Mouse (Mus musculus) hindbrain, embryonic 11.5 days (tissue): ENCODE measurements around the gene Lrtm2. TPM values are rescaled to one million over a fixed set of nuclear protein-coding genes. Genes with fewer than 3 reads are reported as not detected.

Experiments
- ATAC-seq: fragments of 200-750 bp; cut with Nextera tagmentation; 2 replicates; pipeline ENCODE4 v1.8.0; 2017; ENCODE audit warnings: mild to moderate bottlenecking, moderate TSS enrichment, moderate library complexity; ENCODE audit not compliant: low FRiP score
- DNase-seq: peaks from one replicate; pipeline ENCODE4 v3.0.0-alpha.2; 2015; ENCODE audit warnings: low spot score
- H3K27ac ChIP-seq: fragments of 300-500 bp; sonication (generic); 2 replicates; pipeline ENCODE4 v1.5.1; 2014; ENCODE audit warnings: mild to moderate bottlenecking, low read depth, low read length
- H3K27me3 ChIP-seq: fragments of 300-500 bp; sonication (generic); 2 replicates; pipeline ENCODE4 v1.6.1; 2014; ENCODE audit warnings: mild to moderate bottlenecking, low read length, moderate library complexity, mixed read lengths; ENCODE audit not compliant: control insufficient read depth, insufficient read depth
- H3K36me3 ChIP-seq: fragments of 300-500 bp; sonication (generic); 2 replicates; pipeline ENCODE4 v1.6.1; 2014; ENCODE audit warnings: mild to moderate bottlenecking, low read length, moderate library complexity, mixed read lengths; ENCODE audit not compliant: control insufficient read depth, insufficient read depth
- H3K4me1 ChIP-seq: fragments of 300-500 bp; sonication (generic); replicated peaks from 2 replicates; pipeline ENCODE4 v1.6.1; 2014; ENCODE audit warnings: low read length, mixed read lengths; ENCODE audit not compliant: control insufficient read depth, insufficient read depth
- H3K4me2 ChIP-seq: fragments of 300-500 bp; sonication (generic); replicated peaks from 2 replicates; pipeline ENCODE4 v1.6.1; 2014; ENCODE audit warnings: mild to moderate bottlenecking, low read depth, low read length
- H3K4me3 ChIP-seq: fragments of 300-500 bp; sonication (generic); 2 replicates; pipeline ENCODE4 v1.5.1; 2014; ENCODE audit warnings: low read depth, low read length
- H3K9ac ChIP-seq: fragments of 300-500 bp; sonication (generic); 2 replicates; pipeline ENCODE4 v1.6.1; 2014; ENCODE audit warnings: low read depth, low read length
- H3K9me3 ChIP-seq: fragments of 300-500 bp; sonication (generic); 2 replicates; pipeline ENCODE4 v1.6.1; 2016; ENCODE audit warnings: low read length; ENCODE audit not compliant: control insufficient read depth
- WGBS: fragments of 180-500 bp; shearing (Covaris S2); extraction: QIAGEN DNeasy Blood & Tissue Kit; methylation state at CpG from one replicate; pipeline ENCODE4 v1.1.7; 2014; 5-methylcytosine and 5-hydroxymethylcytosine counted together
- polyA plus RNA-seq: library from polyadenylated mRNA; unstranded; fragments of >200 nt; fragmentation: Nextera tagmentation; extraction: Ambion mirVana; gene quantifications from 2 replicates; pipeline ENCODE4 v1.2.1, GENCODE M21; 2014

The Lrtm2 gene
- polyA plus RNA-seq, 1 experiment from 2014 or later, result 0.14 TPM

DNA sequence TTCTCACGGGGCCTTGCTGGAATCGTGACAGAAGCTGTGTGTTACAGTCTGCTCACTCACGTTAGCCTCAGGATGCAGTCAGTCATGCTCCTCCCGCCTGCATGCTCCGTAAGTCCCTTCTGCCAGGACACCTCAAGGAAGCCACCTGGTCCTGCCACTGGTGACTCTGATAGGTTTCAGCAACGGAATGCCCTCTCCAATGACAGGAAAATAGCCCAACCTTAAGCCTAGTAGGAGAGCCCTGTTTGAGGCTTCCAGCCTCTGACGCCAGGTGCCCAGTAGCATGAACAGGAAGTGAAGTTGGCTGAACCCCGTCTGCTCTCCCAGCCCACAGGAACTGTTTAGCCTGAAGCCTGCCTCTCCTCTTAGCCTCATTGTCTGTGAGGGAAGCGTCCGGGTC, 15.7 kb upstream of the Lrtm2 start:
- H3K27ac ChIP-seq, result no peak overlapping the region

DNA sequence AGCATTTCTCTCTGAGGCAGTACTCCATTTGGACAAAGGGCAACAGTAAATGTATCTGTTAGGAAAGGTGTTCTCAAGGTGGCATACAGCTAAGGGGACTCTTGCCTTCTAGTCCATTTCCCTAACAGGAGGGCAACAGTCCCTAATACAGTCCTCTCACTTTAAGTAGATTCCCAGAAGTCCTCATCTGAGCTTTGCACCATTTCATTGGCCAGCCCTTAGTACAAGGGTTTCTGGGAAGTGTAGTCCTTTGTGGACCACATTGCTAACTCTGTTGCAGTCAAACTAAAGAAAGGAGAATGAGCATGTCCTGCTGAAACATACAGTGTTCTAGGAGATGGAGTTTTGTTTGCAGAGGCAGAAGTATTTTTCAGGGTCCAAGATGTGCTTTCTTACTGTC, 10.8 kb upstream of the Lrtm2 start:
- DNase-seq (peak; percentile 55), ATAC-seq (peak; percentile 84)
- no peak overlapping the region for H3K9ac ChIP-seq
- H3K4me1 ChIP-seq, result no peaks in the 10 kb centered on the region
- H3K27ac ChIP-seq, result no peak overlapping the region
- H3K36me3 ChIP-seq, result no peaks in the 10 kb centered on the region
- no peaks in the 10 kb centered on the region for H3K27me3 ChIP-seq
- no peak overlapping the region for H3K4me2 ChIP-seq
- H3K9me3 ChIP-seq, result no peaks in the 10 kb centered on the region
- no peak overlapping the region for H3K4me3 ChIP-seq

More for the DNA sequence above, 15.7 kb upstream of the Lrtm2 start:
- H3K9ac ChIP-seq, result no peak overlapping the region
- DNase-seq, result no peak
- H3K27me3 ChIP-seq, result no peaks in the 10 kb centered on the region
- no peak for ATAC-seq
- no peaks in the 10 kb centered on the region for H3K36me3 ChIP-seq
- no peak overlapping the region for H3K4me3 ChIP-seq
- H3K9me3 ChIP-seq, result no peaks in the 10 kb centered on the region
- 73% methylated on average over 10 of the region's 10 CpGs for WGBS
- H3K4me2 ChIP-seq, result no peak overlapping the region
- no peaks in the 10 kb centered on the region for H3K4me1 ChIP-seq

DNA sequence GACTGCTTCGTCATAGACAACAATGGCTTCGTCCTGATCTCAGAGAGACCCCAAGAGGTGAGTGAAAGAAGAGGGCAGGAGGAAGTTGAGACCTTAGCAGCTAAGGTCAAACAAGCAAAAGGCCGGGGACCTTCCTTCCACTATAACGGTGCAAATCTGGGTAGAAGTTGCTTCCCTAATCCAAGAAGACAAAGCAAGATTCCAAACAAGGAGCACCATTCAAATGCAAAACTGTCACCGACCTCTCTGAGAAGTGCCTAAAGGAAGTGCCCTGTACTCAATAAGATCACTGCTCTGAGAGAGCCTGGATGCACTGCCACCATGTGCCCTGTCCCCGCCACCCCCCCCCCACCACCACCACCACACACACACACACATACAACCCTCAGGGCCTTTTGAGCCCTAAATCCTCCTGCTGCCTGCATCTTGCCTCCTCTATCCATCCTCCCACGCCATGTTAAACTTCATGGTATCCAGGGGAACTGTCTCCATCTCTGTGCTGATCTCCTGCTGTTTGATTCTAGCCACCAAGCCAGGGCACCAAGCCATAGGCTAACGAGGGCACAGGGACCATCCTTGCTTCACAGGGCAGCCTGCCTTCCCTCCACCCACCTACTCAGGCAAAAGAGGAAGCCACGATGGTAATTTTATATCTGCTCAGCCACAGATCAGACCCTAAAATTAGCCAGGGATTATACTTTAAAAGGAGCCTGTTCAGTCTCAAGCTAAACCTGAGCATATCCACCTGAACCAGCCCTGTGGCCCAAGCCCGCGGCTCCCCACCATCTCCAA, 7.8 kb upstream of the Lrtm2 start:
- no peak overlapping the region for H3K4me2 ChIP-seq
- 25% methylated on average over 11 of the region's 11 CpGs for WGBS
- H3K36me3 ChIP-seq, result no peaks in the 10 kb centered on the region
- no peaks in the 10 kb centered on the region for H3K4me1 ChIP-seq
- no peaks in the 10 kb centered on the region for H3K9me3 ChIP-seq
- no peak for ATAC-seq
- no peak for DNase-seq
- no peak overlapping the region for H3K27ac ChIP-seq
- no peak overlapping the region for H3K4me3 ChIP-seq
- H3K27me3 ChIP-seq, result no peaks in the 10 kb centered on the region
- H3K9ac ChIP-seq, result no peak overlapping the region

DNA sequence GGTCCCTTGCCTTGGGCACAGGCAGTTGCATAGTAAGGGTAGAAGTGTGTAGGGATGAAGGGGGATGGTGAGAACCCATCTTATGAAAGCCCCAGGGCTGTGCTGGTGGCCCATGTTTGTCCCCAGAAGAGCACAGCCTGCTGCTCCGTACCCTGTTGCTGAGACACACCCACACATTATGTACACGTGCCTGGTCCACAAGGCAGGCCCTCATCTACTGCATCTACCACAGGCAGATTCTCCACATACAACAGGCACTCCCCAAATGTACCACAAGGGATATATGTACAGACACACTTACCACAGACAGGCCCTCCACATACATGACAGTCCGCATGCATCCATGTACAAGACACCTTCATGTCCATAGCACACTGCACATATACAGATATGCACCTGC, 6.7 kb upstream of the Lrtm2 start:
- no peak overlapping the region for H3K27ac ChIP-seq
- H3K4me2 ChIP-seq, result no peak overlapping the region
- H3K9me3 ChIP-seq, result no peaks in the 10 kb centered on the region
- DNase-seq (no peak), ATAC-seq (no peak)
- 70% methylated on average over 3 of the region's 3 CpGs for whole genome bisulfite sequencing
- no peaks in the 10 kb centered on the region for H3K27me3 ChIP-seq
- H3K36me3 ChIP-seq, result no peaks in the 10 kb centered on the region
- H3K4me1 ChIP-seq, result no peaks in the 10 kb centered on the region
- H3K4me3 ChIP-seq, result no peak overlapping the region
- H3K9ac ChIP-seq, result no peak overlapping the region

DNA sequence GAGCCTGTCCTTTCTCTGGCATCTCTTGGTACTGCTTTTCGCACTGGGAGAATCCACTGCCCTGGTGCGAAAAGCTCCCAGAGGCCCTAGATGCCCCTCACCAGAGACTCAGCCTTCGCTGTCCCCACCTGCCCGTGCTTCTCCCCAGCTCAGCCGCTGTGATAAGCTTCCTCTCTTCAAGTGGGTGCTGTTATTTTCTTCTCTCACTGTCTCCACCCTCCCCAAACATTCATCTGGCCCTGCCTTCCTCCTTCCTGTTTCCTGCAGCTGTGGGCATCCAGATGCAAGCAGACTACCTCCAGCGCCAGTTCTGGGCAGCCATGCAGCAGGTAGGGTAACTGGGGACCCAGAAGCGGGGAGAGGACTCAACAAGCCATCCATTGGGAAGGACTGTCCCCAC, 5.6 kb upstream of the Lrtm2 start:
- DNase-seq (no peak), ATAC-seq (no peak)
- Histone ChIP-seq H3K27ac (no peak overlapping the region), H3K36me3 (no peaks in the 10 kb centered on the region), H3K4me2 (no peak overlapping the region), H3K9me3 (no peaks in the 10 kb centered on the region), H3K4me3 (no peak overlapping the region), H3K4me1 (no peaks in the 10 kb centered on the region), H3K27me3 (peaks cover 4% of the 10 kb centered on the region), H3K9ac (no peak overlapping the region)
- 81% methylated on average over 7 of the region's 7 CpGs for WGBS

DNA sequence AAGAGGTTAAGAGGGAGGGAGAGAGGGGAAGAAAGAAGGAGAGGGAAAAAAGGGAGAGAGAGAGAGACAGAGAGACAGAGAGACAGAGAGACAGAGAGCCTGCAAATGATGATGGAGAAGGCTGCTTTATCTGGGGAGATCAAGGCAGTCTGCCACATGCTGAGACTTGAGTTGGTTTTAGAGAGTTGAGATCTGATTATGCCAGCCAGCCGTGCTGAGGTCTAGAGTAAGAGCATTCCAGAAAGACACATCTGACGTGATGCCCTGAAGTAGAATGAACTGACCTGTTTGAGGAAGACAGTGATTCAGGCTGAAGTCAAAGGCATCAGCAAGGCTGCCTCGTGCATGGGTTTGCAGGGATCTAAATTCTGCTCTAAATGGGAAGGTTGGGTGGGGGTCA, 3.3 kb upstream of the Lrtm2 start:
- no peak overlapping the region for H3K4me2 ChIP-seq
- no peak overlapping the region for H3K4me3 ChIP-seq
- WGBS, result 60% methylated on average over 3 of the region's 3 CpGs
- H3K9me3 ChIP-seq, result no peaks in the 10 kb centered on the region
- no peaks in the 10 kb centered on the region for H3K36me3 ChIP-seq
- DNase-seq, result no peak
- H3K27ac ChIP-seq, result no peak overlapping the region
- H3K9ac ChIP-seq, result no peak overlapping the region
- H3K27me3 ChIP-seq, result peaks cover 26% of the 10 kb centered on the region
- no peak for ATAC-seq
- H3K4me1 ChIP-seq, result no peaks in the 10 kb centered on the region; the same call in 1 of the 2 replicates

DNA sequence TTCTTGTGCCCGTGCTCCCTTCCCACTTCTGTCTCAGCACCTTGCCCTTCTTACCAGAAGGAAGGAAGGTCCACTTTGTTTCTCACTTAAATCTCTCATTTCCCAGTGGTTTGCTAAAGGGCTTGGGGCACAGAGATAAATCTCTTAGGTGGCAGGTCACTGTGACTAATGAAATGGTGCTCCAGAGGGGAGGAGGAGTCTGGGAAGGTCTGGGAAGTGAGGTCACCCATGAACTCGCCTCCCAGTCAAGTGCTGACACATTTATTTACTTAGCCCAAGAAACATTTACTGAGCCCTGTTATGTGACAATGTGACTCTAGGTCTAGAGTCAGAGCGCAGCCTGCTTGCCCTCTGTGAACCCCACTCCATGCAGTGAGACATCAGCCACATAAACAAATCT, 2.6 kb upstream of the Lrtm2 start:
- DNase-seq (no peak), ATAC-seq (no peak)
- no peak overlapping the region for H3K4me2 ChIP-seq
- H3K27me3 ChIP-seq, result peaks cover 28% of the 10 kb centered on the region
- peaks cover under 1% of the 10 kb centered on the region; the same call in 1 of the 2 replicates for H3K4me1 ChIP-seq
- H3K4me3 ChIP-seq, result no peak overlapping the region
- H3K36me3 ChIP-seq, result no peaks in the 10 kb centered on the region
- H3K9ac ChIP-seq, result no peak overlapping the region
- H3K27ac ChIP-seq, result no peak overlapping the region
- H3K9me3 ChIP-seq, result no peaks in the 10 kb centered on the region
- WGBS, result 17% methylated on average over 3 of the region's 3 CpGs

DNA sequence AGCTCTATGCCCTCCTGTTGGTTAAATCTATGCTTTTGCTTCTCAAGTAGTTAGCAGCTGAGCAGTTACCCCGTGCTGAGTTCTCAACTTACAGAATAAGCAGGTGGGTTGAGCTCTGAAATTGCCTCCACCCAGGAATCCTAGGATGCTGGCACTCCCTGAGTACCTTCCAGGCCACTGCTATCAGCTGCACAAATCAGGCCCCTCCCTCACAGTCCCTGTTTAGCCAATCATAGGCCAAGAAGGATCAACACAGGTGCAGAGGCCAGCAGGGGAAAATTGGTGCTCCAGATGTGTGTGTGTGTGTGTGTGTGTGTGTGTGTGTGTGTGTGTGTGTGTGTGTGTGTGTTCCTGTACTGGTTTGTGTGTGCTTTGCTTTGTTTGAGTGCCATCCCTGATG, 1.5 kb upstream of the Lrtm2 start:
- no peak overlapping the region for H3K4me3 ChIP-seq
- no peaks in the 10 kb centered on the region for H3K36me3 ChIP-seq
- peaks cover 33% of the 10 kb centered on the region for H3K27me3 ChIP-seq
- no peak overlapping the region for H3K4me2 ChIP-seq
- H3K9ac ChIP-seq, result no peak overlapping the region
- no peak overlapping the region for H3K27ac ChIP-seq
- peaks cover 2% of the 10 kb centered on the region; the same call in 1 of the 2 replicates for H3K4me1 ChIP-seq
- H3K9me3 ChIP-seq, result no peaks in the 10 kb centered on the region
- ATAC-seq (no peak), DNase-seq (no peak)
- WGBS, result 12% methylated on average over 1 of the region's 1 CpGs

DNA sequence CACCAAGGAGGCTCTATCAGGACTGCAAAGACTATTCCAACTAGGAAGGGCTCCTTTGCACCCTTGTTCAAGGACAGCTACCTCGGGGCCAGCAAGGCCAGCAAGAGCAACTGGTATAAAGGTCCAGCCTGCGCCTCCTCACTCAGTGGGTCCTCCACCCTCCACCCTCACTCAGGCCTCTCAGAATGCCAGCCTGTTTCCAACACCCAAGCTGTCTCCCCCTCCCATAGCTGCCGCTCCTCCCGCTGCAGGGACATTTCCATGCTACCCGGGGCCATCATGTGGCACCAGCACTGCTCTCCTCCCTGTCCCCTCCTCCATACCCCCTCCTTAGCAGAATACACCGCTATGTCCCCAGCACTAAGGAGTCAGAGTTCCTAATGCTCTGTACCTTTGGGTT, 630 bp downstream of the Lrtm2 start:
- Histone ChIP-seq H3K4me1 (peaks cover 2% of the 10 kb centered on the region; the same call in 1 of the 2 replicates), H3K9me3 (no peaks in the 10 kb centered on the region), H3K27ac (no peak overlapping the region), H3K36me3 (no peaks in the 10 kb centered on the region), H3K4me2 (no peak overlapping the region; the same call in 1 of the 2 replicates), H3K4me3 (peak overlapping the region; percentile 34; the same call in 1 of the 2 replicates), H3K9ac (no peak overlapping the region), H3K27me3 (peaks cover 33% of the 10 kb centered on the region)
- WGBS, result 21% methylated on average over 6 of the region's 6 CpGs
- 0 out of 2 replicates have a peak, but pooled peaks have one; percentile 5 for ATAC-seq
- DNase-seq, result no peak
